Mouse (Mus musculus) CD8-positive naive resting alpha-beta T cell, adult 57 days (primary cell): Measurements from ENCODE around the gene Ak6. TPM values are rescaled to one million over a fixed set of nuclear protein-coding genes. Genes with fewer than 3 reads are reported as not detected.

Experiments
- total RNA-seq: library from RNA; stranded (reverse); gene quantifications from one replicate; pipeline ENCODE4 v1.2.4, GENCODE M21; 2023

Gene Ak6
- total RNA-seq: 46.1 TPM

DNA sequence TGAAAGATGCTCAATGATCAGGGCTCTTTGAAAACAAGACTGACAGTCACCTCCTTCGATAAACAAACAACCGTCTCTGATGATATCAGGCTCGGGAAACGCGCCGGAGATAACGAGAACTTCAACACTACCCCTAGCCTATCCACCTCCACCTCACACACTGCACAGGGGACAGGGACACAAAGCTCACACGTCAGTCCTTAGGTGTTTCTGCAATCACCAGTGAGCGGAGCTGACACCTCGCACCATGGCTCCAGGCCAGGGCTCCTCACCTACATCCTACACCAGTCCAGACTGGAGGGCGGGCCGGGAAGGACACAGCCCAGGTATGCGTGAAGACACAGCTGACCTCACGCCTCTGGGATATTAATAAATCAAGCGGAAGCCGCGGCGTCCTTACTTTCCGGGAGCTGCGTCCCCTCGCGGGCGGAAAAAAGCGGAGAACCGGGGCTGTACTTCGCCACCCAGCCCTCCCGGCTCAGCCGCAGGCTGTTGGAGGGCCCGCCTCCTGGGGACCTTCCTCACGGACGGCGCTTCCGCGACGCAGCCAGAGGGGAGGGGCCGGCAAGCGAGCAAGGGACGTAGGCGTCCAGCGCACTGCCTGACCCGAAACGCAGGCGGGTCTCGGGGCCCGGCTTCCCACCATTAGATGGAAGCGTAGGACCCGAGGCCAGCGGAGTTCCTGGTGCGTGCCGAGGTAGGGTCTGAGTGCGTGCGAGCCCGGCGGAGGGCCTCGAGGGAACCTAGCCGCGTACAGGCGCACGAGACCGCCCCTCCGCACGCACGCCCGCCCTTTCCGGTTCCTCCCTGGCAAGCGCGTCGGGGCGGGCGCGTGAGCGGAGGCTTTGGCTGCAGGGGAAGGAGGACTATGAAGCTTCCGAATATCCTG lies at the start of gene Ak6, which contains the start of gene Rad17:
Gene Ak6, plus strand, starts transcription at position 430 of the 889 bp plus-strand sequence.
Gene Rad17, minus strand, starts transcription at position 502 of the 889 bp plus-strand sequence.

GRCm38 (mm10) chr13:100616181-100617087 lies 34.3 kb upstream of the Ak6 start, which contains the start of gene Marveld2:
TSS of gene Marveld2 (minus strand) at chr13:100616971.

GRCm38 (mm10) chr13:100651439-100652186 lies 834 bp downstream of the Ak6 start, which contains the start of gene Taf9:
TSS of gene Taf9 (plus strand) at chr13:100651579.

DNA sequence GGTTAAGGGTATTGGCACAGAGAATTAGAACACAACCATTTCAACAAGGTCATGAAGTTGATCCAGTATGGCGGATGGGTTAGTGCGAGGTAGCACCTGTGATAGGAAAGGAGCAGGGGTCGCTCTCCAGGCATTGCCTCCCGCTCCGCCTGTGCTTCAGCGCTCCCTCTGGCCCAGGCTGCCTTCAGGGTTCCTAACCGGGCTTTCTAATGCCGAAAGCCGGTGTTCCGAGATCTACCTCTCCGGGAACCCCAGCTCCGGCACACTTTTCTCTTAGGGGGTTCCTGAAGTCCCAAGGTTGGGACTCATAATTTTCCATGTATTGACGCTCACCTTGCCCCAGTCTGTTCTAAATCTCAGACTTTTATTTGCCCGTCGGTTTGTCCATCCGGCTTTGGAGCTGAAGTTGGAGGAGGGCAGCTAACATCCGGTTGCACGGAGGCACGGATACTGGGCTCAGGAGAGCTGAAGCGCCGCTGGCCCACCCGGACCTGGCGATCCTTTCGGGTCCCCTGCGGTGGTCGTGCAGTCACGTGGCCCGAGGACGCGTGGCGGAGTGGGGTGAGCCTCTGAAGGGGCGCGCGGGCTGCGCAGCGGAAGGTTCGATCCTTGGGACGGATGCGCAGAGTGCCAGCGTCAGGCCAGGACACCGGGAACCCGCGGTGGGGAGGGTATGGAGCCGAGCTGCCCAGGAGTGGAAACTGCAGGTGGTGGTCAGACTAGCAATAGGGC lies 18.7 kb downstream of the Ak6 start, which contains the start of gene Ccdc125:
Gene Ccdc125, plus strand, starts transcription at position 427 of the 732 bp plus-strand sequence.

Other genes starting within 250 kb of the Ak6 start
- gene Naip1, start 198.1 kb upstream of the Ak6 start, total RNA-seq: not detected
- 57.7 TPM for gene Gtf2h2, start 158.4 kb upstream of the Ak6 start, total RNA-seq
- not detected for gene Ocln, start 98.3 kb upstream of the Ak6 start, total RNA-seq
- gene Marveld2, start 34.0 kb upstream of the Ak6 start, total RNA-seq: 2.9 TPM
- gene Rad17, start 72 bp downstream of the Ak6 start, total RNA-seq: 22.8 TPM
- gene Taf9, start 600 bp downstream of the Ak6 start, total RNA-seq: 16.7 TPM
- gene Ccdc125, start 18.7 kb downstream of the Ak6 start, total RNA-seq: 14.5 TPM
- gene Cdk7, start 80.0 kb downstream of the Ak6 start, total RNA-seq: 33.9 TPM
- gene Mrps36, start 93.7 kb downstream of the Ak6 start, total RNA-seq: 31.5 TPM
- 1.1 TPM for gene Cenph, start 124.9 kb downstream of the Ak6 start, total RNA-seq
- gene Ccnb1, start 135.6 kb downstream of the Ak6 start, total RNA-seq: 1.1 TPM
- gene Slc30a5, start 182.4 kb downstream of the Ak6 start, total RNA-seq: 45.0 TPM